Mouse (Mus musculus): ENCODE measurements around the gene Phpt1. TPM values are rescaled to one million over a fixed set of nuclear protein-coding genes. Genes with fewer than 3 reads are reported as not detected.

The Phpt1 gene
- 37.9 and 39.8 TPM in 2 replicates for total RNA-seq (2014; rRNA removed)
- 192 and 209 TPM in 2 replicates for polyA plus RNA-seq (2015; fragmentation: Nextera tagmentation; extraction: Ambion mirVana)

- Histone ChIP-seq H3K9ac (replicated peaks; ENCODE audit: low read length, poor library complexity, severe bottlenecking) (peak within 1 kb of the TSS; percentile 66), H3K27me3 (ENCODE audit: insufficient read depth, low read length) (peaks cover 29% of the 10 kb centered on the region), H3K4me2 (ENCODE audit: low read depth, low read length, poor library complexity, severe bottlenecking) (peak within 1 kb of the TSS; percentile 89), H3K27ac (ENCODE audit: low read depth, low read length) (peak within 1 kb of the TSS; percentile 91), H3K4me3 (ENCODE audit: low read depth, low read length) (peak within 1 kb of the TSS; percentile 59), H3K36me3 (ENCODE audit: insufficient read depth, low read length) (peaks cover 41% of the 10 kb centered on the region), H3K9me3 (ENCODE audit: low read length) (no peaks in the 10 kb centered on the region), H3K4me1 (ENCODE audit: insufficient read depth, low read length) (peaks cover 14% of the 10 kb centered on the region)
- TF ChIP-seq CTCF (IDR thresholded peaks at IDR 0.05): no peak
- DNase-seq (ENCODE audit: low spot score) (peak; percentile 99), ATAC-seq (ENCODE audit: low FRiP score) (peak; percentile 97)
- under 1% methylated on average over 42 of the region's 45 CpGs for WGBS
Observed at GRCm38 (mm10) chr2:25574579-25575431, at the start of gene Phpt1, which contains the start of gene Mamdc4. Phpt1 (minus strand) TSS chr2:25575224. Mamdc4 (minus strand) TSS chr2:25574845.

DNA sequence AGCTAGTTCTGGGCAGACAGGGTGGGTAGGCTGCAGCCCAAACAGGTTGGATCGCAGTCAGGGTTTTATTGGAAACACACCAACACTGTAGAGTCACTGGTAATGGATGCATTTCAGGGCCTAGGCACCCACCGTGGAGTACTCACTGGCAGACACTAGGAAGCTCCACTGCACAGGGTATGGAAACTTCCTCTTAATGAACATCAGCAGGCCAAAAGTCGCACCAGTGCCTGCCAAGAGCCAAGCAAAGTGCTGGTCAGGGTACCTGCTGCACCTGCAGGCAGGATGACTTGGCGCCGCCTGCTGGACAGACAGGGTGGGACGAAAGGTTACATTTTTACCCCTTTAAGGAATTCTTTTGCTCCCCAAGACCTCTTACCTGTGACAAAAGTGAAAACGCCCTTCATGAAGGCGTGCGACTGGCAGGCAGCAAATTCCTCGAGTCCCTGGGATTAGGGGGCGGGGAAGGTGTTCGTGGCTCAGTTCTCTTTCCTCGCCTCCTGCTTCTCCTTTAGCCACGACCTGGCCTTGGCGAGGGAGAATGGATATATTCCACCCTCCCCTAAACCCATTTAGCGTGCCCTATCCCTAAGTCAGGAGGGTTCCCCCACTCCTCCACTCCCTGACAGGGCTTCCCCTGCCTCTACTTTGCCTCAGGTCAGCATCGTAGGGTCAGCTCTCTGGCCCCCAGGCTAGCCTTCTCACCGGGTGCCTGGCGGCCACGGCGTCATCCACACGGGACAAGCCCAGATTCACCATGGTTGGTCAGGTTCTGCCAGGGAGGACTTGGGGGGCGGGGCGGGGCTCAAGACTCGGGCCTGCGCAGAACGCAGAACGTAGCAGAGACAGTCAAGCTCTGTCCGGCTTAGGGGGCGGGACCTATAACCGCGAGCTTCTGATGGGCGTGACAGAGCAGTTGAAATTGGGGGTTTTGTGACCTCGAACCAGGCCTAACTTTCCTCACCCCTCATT is 46.5 kb upstream of the Phpt1 start, which contains the start of gene Tmem141:
TSS of gene Tmem141 (minus strand) at position 777 of the 972 bp plus-strand sequence.
- Histone ChIP-seq H3K9ac (replicated peaks; ENCODE audit: low read length, poor library complexity, severe bottlenecking) (peak within 1 kb of the TSS; percentile 56), H3K4me1 (ENCODE audit: insufficient read depth, low read length) (peaks cover 5% of the 10 kb centered on the region; the same call in 1 of the 2 replicates), H3K36me3 (ENCODE audit: insufficient read depth, low read length) (no peaks in the 10 kb centered on the region), H3K4me2 (ENCODE audit: low read depth, low read length, poor library complexity, severe bottlenecking) (peak within 1 kb of the TSS; percentile 65), H3K27me3 (ENCODE audit: insufficient read depth, low read length) (peaks cover 12% of the 10 kb centered on the region; the same call in 1 of the 2 replicates), H3K9me3 (ENCODE audit: low read length) (no peaks in the 10 kb centered on the region), H3K27ac (ENCODE audit: low read depth, low read length) (peak within 1 kb of the TSS; percentile 27), H3K4me3 (ENCODE audit: low read depth, low read length) (peak within 1 kb of the TSS; percentile 46)
- peak; percentile 94 for ATAC-seq (ENCODE audit: low FRiP score)
- DNase-seq (ENCODE audit: low spot score): peak; percentile 90
- WGBS: 4% methylated on average over 34 of the region's 34 CpGs
- TF ChIP-seq CTCF (IDR thresholded peaks at IDR 0.05): peak; percentile 73

DNA sequence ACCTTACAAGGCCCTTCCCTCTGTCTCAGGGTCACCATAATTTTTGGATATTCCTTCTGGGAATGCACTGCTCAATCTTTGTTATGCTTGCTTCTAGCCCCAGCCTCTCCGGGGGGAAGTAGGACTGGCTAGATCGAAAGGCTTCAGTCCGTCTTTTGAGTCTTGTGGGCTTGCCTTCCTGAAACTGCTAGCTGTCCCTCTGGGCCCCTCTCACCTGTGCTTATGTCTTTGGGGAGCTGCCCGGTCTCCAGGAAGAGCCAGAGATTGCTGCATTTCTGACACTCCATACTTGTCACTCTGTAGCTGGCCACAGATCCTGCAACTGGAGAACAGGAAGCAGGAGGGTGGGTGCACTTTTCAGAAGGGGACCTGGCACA is 45.8 kb upstream of the Phpt1 start:
- WGBS: 90% methylated on average over 4 of the region's 4 CpGs
- peak overlapping the region; percentile 56; the same call in 1 of the 2 replicates for H3K9ac ChIP-seq (replicated peaks; ENCODE audit: low read length, poor library complexity, severe bottlenecking)
- no peaks in the 10 kb centered on the region for H3K36me3 ChIP-seq (ENCODE audit: insufficient read depth, low read length)
- no peaks in the 10 kb centered on the region for H3K9me3 ChIP-seq (ENCODE audit: low read length)
- H3K27ac ChIP-seq (ENCODE audit: low read depth, low read length): no peak overlapping the region
- H3K27me3 ChIP-seq (ENCODE audit: insufficient read depth, low read length): peaks cover 19% of the 10 kb centered on the region
- ATAC-seq (ENCODE audit: low FRiP score) (no peak), DNase-seq (ENCODE audit: low spot score) (no peak)
- TF ChIP-seq CTCF (IDR thresholded peaks at IDR 0.05): no peak
- H3K4me3 ChIP-seq (ENCODE audit: low read depth, low read length): peak overlapping the region; percentile 46
- H3K4me2 ChIP-seq (ENCODE audit: low read depth, low read length, poor library complexity, severe bottlenecking): peak overlapping the region; percentile 65
- H3K4me1 ChIP-seq (ENCODE audit: insufficient read depth, low read length): peaks cover 5% of the 10 kb centered on the region; the same call in 1 of the 2 replicates

DNA sequence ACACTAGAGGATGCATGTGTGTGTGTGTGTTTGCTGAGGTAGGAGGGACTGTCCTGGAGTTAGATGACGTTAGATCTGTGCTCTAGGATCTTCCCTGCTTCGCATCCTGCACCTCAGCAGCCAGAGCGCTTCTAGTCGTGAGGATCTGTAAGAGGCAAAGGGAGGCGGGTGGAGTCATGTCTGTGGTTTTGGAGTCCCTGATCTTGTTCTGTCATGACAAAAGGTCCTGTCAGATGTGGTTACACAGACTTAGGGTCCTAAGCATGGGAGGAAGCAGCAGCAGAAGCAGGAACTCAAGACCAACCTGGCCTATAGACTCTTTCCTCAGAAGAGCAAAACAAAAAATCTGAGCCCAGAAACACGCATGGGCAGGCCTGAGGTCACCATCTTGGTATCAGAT is 45.4 kb upstream of the Phpt1 start:
- no peak overlapping the region for H3K9ac ChIP-seq (replicated peaks; ENCODE audit: low read length, poor library complexity, severe bottlenecking)
- H3K27ac ChIP-seq (ENCODE audit: low read depth, low read length): no peak overlapping the region
- no peaks in the 10 kb centered on the region for H3K36me3 ChIP-seq (ENCODE audit: insufficient read depth, low read length)
- no peak overlapping the region for H3K4me3 ChIP-seq (ENCODE audit: low read depth, low read length)
- DNase-seq (ENCODE audit: low spot score) (no peak), ATAC-seq (ENCODE audit: low FRiP score) (no peak)
- peaks cover 23% of the 10 kb centered on the region for H3K27me3 ChIP-seq (ENCODE audit: insufficient read depth, low read length)
- H3K4me1 ChIP-seq (ENCODE audit: insufficient read depth, low read length): peaks cover 5% of the 10 kb centered on the region; the same call in 1 of the 2 replicates
- no peak for TF ChIP-seq CTCF (IDR thresholded peaks at IDR 0.05)
- no peaks in the 10 kb centered on the region for H3K9me3 ChIP-seq (ENCODE audit: low read length)
- H3K4me2 ChIP-seq (ENCODE audit: low read depth, low read length, poor library complexity, severe bottlenecking): no peak overlapping the region
- 85% methylated on average over 6 of the region's 6 CpGs for WGBS

DNA sequence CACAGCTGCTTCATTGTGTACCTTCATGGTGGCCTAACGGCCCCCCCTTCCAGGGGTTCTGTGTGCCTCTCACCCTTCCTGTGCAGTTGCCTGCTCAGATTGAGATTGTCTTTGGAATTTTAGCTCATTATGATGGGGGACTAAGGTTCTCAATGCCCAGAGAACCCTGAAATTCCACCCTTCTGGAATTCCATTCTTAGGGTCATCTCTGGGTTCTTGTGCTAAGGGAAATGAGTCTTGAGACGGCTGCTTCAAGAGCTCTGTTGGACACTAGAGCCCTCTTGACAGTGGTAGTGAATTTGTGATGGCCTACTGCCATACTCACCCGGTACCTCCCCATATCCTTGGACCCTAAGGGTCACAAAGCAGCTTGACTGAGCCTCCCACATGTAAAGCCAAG is 42.6 kb upstream of the Phpt1 start, which contains the start of gene Ccdc183:
TSS of gene Ccdc183 (minus strand) at position 101 of the 400 bp plus-strand sequence.
- peaks cover 27% of the 10 kb centered on the region for H3K27me3 ChIP-seq (ENCODE audit: insufficient read depth, low read length)
- H3K9me3 ChIP-seq (ENCODE audit: low read length): no peaks in the 10 kb centered on the region
- ATAC-seq (ENCODE audit: low FRiP score) (no peak), DNase-seq (ENCODE audit: low spot score) (no peak)
- no peaks in the 10 kb centered on the region for H3K36me3 ChIP-seq (ENCODE audit: insufficient read depth, low read length)
- WGBS: 78% methylated on average over 3 of the region's 3 CpGs
- no peak within 1 kb of the TSS for H3K4me3 ChIP-seq (ENCODE audit: low read depth, low read length)
- H3K27ac ChIP-seq (ENCODE audit: low read depth, low read length): no peak within 1 kb of the TSS
- no peak within 1 kb of the TSS for H3K4me2 ChIP-seq (ENCODE audit: low read depth, low read length, poor library complexity, severe bottlenecking)
- H3K4me1 ChIP-seq (ENCODE audit: insufficient read depth, low read length): peaks cover 5% of the 10 kb centered on the region; the same call in 1 of the 2 replicates
- no peak for TF ChIP-seq CTCF (IDR thresholded peaks at IDR 0.05)
- no peak within 1 kb of the TSS for H3K9ac ChIP-seq (replicated peaks; ENCODE audit: low read length, poor library complexity, severe bottlenecking)

All from midbrain, postnatal 0 days (tissue).